Mouse (Mus musculus) heart, embryonic 16.5 days (tissue): ENCODE measurements around the gene Cdk17. TPM values are rescaled to one million over a fixed set of nuclear protein-coding genes. Genes with fewer than 3 reads are reported as not detected.

Experiments
- ATAC-seq: fragments of 200-750 bp; cut with Nextera tagmentation; replicated peaks from 2 replicates; pipeline ENCODE4 v1.8.0; 2017; ENCODE audit warnings: moderate number of reproducible peaks; ENCODE audit not compliant: insufficient read depth, low FRiP score; ENCODE audit errors: extremely low read depth
- H3K27ac ChIP-seq: fragments of 300-500 bp; sonication (generic); 2 replicates; pipeline ENCODE4 v1.5.1; 2014; ENCODE audit warnings: mild to moderate bottlenecking, low read length, control low read depth, moderate library complexity
- H3K27me3 ChIP-seq: fragments of 300-500 bp; sonication (generic); 2 replicates; pipeline ENCODE4 v1.6.1; 2014; ENCODE audit warnings: low read length, mixed read lengths; ENCODE audit not compliant: control insufficient read depth, insufficient read depth
- H3K36me3 ChIP-seq: fragments of 300-500 bp; sonication (generic); 2 replicates; pipeline ENCODE4 v1.6.1; 2014; ENCODE audit not compliant: control insufficient read depth, insufficient read depth
- H3K4me1 ChIP-seq: fragments of 300-500 bp; sonication (generic); 2 replicates; pipeline ENCODE4 v1.6.1; 2014; ENCODE audit warnings: low read length, mixed read lengths; ENCODE audit not compliant: control insufficient read depth, insufficient read depth
- H3K4me2 ChIP-seq: fragments of 300-500 bp; sonication (generic); 2 replicates; pipeline ENCODE4 v1.6.1; 2014; ENCODE audit warnings: low read depth, mild to moderate bottlenecking, control low read depth, low read length
- H3K4me3 ChIP-seq: fragments of 300-500 bp; sonication (generic); 2 replicates; pipeline ENCODE4 v1.5.1; 2014; ENCODE audit warnings: mild to moderate bottlenecking, control low read depth, low read length
- H3K9ac ChIP-seq: fragments of 300-500 bp; sonication (generic); 2 replicates; pipeline ENCODE4 v1.6.1; 2014; ENCODE audit warnings: low read length, control low read depth
- H3K9me3 ChIP-seq: fragments of 300-500 bp; sonication (generic); replicated peaks from 2 replicates; pipeline ENCODE4 v1.6.1; 2016; ENCODE audit warnings: low read length; ENCODE audit not compliant: control insufficient read depth
- WGBS: fragments of 180-500 bp; shearing (Covaris S2); extraction: QIAGEN DNeasy Blood & Tissue Kit; methylation state at CpG from one replicate; pipeline ENCODE4 v1.1.7; 2014; 5-methylcytosine and 5-hydroxymethylcytosine counted together
- polyA plus RNA-seq: library from polyadenylated mRNA; unstranded; fragments of >200 nt; fragmentation: Nextera tagmentation; extraction: Ambion mirVana; gene quantifications from 2 replicates; pipeline ENCODE4 v1.2.1, GENCODE M21; 2015

Cdk17 gene
- polyA plus RNA-seq, 1 experiment from 2014 or later, result 14.9 TPM

- no peaks in the 10 kb centered on the region for H3K27me3 ChIP-seq
- no peaks in the 10 kb centered on the region for H3K36me3 ChIP-seq
- H3K4me1 ChIP-seq, result peaks cover 26% of the 10 kb centered on the region
- H3K27ac ChIP-seq, result peak overlapping the region; percentile 83
- 42% methylated on average over 7 of the region's 7 CpGs for WGBS
- peak; percentile 47; the same call in 1 of the 2 replicates for ATAC-seq
- H3K4me3 ChIP-seq, result no peak overlapping the region
- H3K4me2 ChIP-seq, result 0 out of 2 replicates have a peak overlapping the region, but pooled peaks have one; percentile 24
- 0 out of 2 replicates have a peak overlapping the region, but pooled peaks have one; percentile 30 for H3K9ac ChIP-seq
- H3K9me3 ChIP-seq, result no peaks in the 10 kb centered on the region
Measured at GRCm38 (mm10) chr10:93298208-93298607, 137.5 kb downstream of the Cdk17 start.

GRCm38 (mm10) chr10:93301831-93302230 is 141.2 kb downstream of the Cdk17 start:
- 63% methylated on average over 8 of the region's 8 CpGs for WGBS
- H3K27ac ChIP-seq, result peak overlapping the region; percentile 76

GRCm38 (mm10) chr10:93303231-93303630 is 142.6 kb downstream of the Cdk17 start:
- Histone ChIP-seq H3K27ac (peak overlapping the region; percentile 34), H3K9ac (no peak overlapping the region), H3K4me1 (peaks cover 3% of the 10 kb centered on the region; the same call in 1 of the 2 replicates), H3K36me3 (no peaks in the 10 kb centered on the region), H3K4me2 (peak overlapping the region; percentile 24; the same call in 1 of the 2 replicates), H3K27me3 (no peaks in the 10 kb centered on the region), H3K9me3 (no peaks in the 10 kb centered on the region), H3K4me3 (no peak overlapping the region)
- WGBS, result 60% methylated on average over 4 of the region's 4 CpGs
- ATAC-seq, result no peak

More at GRCm38 (mm10) chr10:93301831-93302230, 141.2 kb downstream of the Cdk17 start:
- H3K4me2 ChIP-seq, result no peak overlapping the region
- H3K4me3 ChIP-seq, result no peak overlapping the region
- no peak for ATAC-seq
- H3K9ac ChIP-seq, result no peak overlapping the region
- no peaks in the 10 kb centered on the region for H3K9me3 ChIP-seq
- peaks cover 11% of the 10 kb centered on the region; the same call in 1 of the 2 replicates for H3K4me1 ChIP-seq
- no peaks in the 10 kb centered on the region for H3K27me3 ChIP-seq
- H3K36me3 ChIP-seq, result no peaks in the 10 kb centered on the region

- ATAC-seq, result no peak
- peak overlapping the region; percentile 46 for H3K27ac ChIP-seq
- H3K9ac ChIP-seq, result peak overlapping the region; percentile 18; the same call in 1 of the 2 replicates
- H3K36me3 ChIP-seq, result no peaks in the 10 kb centered on the region
- H3K4me1 ChIP-seq, result no peaks in the 10 kb centered on the region
- peak overlapping the region; percentile 45 for H3K4me2 ChIP-seq
- H3K27me3 ChIP-seq, result no peaks in the 10 kb centered on the region
- 49% methylated on average over 6 of the region's 6 CpGs for WGBS
- no peaks in the 10 kb centered on the region for H3K9me3 ChIP-seq
- peak overlapping the region; percentile 18; the same call in 1 of the 2 replicates for H3K4me3 ChIP-seq
Measured at GRCm38 (mm10) chr10:93305946-93306345, 145.3 kb downstream of the Cdk17 start.

GRCm38 (mm10) chr10:93306367-93306766 is 145.7 kb downstream of the Cdk17 start:
- H3K9me3 ChIP-seq, result no peaks in the 10 kb centered on the region
- H3K36me3 ChIP-seq, result no peaks in the 10 kb centered on the region

GRCm38 (mm10) chr10:93309131-93309933 is 148.7 kb downstream of the Cdk17 start:
- Histone ChIP-seq H3K27ac (peak overlapping the region; percentile 92), H3K9me3 (no peaks in the 10 kb centered on the region), H3K27me3 (no peaks in the 10 kb centered on the region), H3K4me1 (peaks cover 3% of the 10 kb centered on the region; the same call in 1 of the 2 replicates), H3K36me3 (no peaks in the 10 kb centered on the region), H3K4me3 (peak overlapping the region; percentile 69), H3K9ac (peak overlapping the region; percentile 86), H3K4me2 (peak overlapping the region; percentile 92)
- under 1% methylated on average over 20 of the region's 23 CpGs for WGBS
- ATAC-seq, result peak; percentile 56

More at GRCm38 (mm10) chr10:93306367-93306766, 145.7 kb downstream of the Cdk17 start:
- Histone ChIP-seq H3K4me3 (peak overlapping the region; percentile 18; the same call in 1 of the 2 replicates), H3K9ac (peak overlapping the region; percentile 18; the same call in 1 of the 2 replicates), H3K27ac (peak overlapping the region; percentile 46), H3K4me1 (peaks cover 3% of the 10 kb centered on the region; the same call in 1 of the 2 replicates), H3K4me2 (peak overlapping the region; percentile 45), H3K27me3 (no peaks in the 10 kb centered on the region)
- WGBS, result 69% methylated on average over 11 of the region's 11 CpGs
- ATAC-seq, result no peak

- ATAC-seq, result no peak; the same call in 1 of the 2 replicates
- H3K9me3 ChIP-seq, result no peaks in the 10 kb centered on the region
- H3K4me1 ChIP-seq, result peaks cover 3% of the 10 kb centered on the region; the same call in 1 of the 2 replicates
- WGBS, result 0% methylated on average over 43 of the region's 43 CpGs
- H3K27me3 ChIP-seq, result no peaks in the 10 kb centered on the region
- H3K27ac ChIP-seq, result peak overlapping the region; percentile 92
- H3K36me3 ChIP-seq, result no peaks in the 10 kb centered on the region
- peak overlapping the region; percentile 86 for H3K9ac ChIP-seq
- H3K4me2 ChIP-seq, result peak overlapping the region; percentile 92
- H3K4me3 ChIP-seq, result peak overlapping the region; percentile 69
Measured at GRCm38 (mm10) chr10:93309934-93310621, 149.4 kb downstream of the Cdk17 start.

GRCm38 (mm10) chr10:93310721-93311411 is 150.2 kb downstream of the Cdk17 start, which contains the start of gene Elk3:
Elk3 (minus strand) TSS chr10:93311135.
- Histone ChIP-seq H3K36me3 (no peaks in the 10 kb centered on the region), H3K4me3 (peak within 1 kb of the TSS; percentile 69), H3K27ac (peak within 1 kb of the TSS; percentile 92), H3K27me3 (no peaks in the 10 kb centered on the region), H3K9me3 (peaks cover 3% of the 10 kb centered on the region; the same call in 1 of the 2 replicates), H3K4me1 (peaks cover 3% of the 10 kb centered on the region; the same call in 1 of the 2 replicates), H3K9ac (peak within 1 kb of the TSS; percentile 86), H3K4me2 (peak within 1 kb of the TSS; percentile 92)
- peak; percentile 85 for ATAC-seq
- under 1% methylated on average over 49 of the region's 53 CpGs for WGBS
